Mouse (Mus musculus) E14TG2a.4 (cell line): ENCODE results near the gene Wnt3a.

Source experiments
- H3K27me3 ChIP-seq: 2 replicates; pipeline ENCODE4 v1.6.1; 2014; ENCODE audit warnings: low read length, control low read depth; ENCODE audit not compliant: insufficient read depth
- H3K36me3 ChIP-seq: 2 replicates; pipeline ENCODE4 v1.6.1; 2014; ENCODE audit warnings: low read length, control low read depth; ENCODE audit not compliant: insufficient read depth
- H3K4me1 ChIP-seq: replicated peaks from 2 replicates; pipeline ENCODE4 v1.6.1; 2014; ENCODE audit warnings: low read depth, low read length, control low read depth
- H3K4me3 ChIP-seq: replicated peaks from 2 replicates; pipeline ENCODE4 v1.5.1; 2014; ENCODE audit warnings: mild to moderate bottlenecking, low read length
- H3K9me3 ChIP-seq: 2 replicates; pipeline ENCODE4 v1.6.1; 2014; ENCODE audit warnings: low read length, control low read depth
- CTCF ChIP-seq: conservative IDR thresholded peaks from 2 replicates; pipeline ENCODE4 v1.5.1; 2014; ENCODE audit warnings: low read length
- NANOG ChIP-seq: IDR thresholded peaks from 2 replicates; pipeline ENCODE4 v1.6.1; 2014; ENCODE audit warnings: borderline replicate concordance, low read length, mixed read lengths
- POU5F1 ChIP-seq: IDR thresholded peaks from 2 replicates; pipeline ENCODE4 v1.6.1; 2014; ENCODE audit warnings: low read length, borderline replicate concordance

Gene Wnt3a

DNA sequence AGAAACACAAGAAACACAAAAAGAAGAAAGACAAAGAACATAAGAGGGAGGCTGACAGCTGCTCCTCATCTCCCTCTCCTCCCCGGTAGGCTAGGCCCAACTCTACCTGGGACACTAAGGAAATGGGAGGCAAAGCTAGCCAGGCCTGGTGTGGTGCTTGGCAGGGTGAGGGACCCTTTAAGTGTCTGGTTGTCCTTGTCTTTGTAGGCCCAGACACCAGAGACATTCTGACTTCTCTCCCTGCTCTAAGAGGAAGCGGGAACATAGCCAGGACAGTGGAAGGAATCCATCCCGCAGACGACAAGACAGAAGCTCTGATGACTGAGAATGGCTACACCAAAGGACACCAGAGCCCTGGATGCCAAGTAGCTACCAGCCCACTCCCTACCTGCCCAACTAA lies 80.5 kb downstream of the Wnt3a start:
- Histone ChIP-seq H3K4me3 (peak overlapping the region; percentile 94; the same call in 1 of the 2 replicates), H3K4me1 (peaks cover 55% of the 10 kb centered on the region), H3K27me3 (no peaks in the 10 kb centered on the region), H3K36me3 (peaks cover 84% of the 10 kb centered on the region), H3K9me3 (no peaks in the 10 kb centered on the region)
- TF ChIP-seq POU5F1 (no peak), CTCF (no peak), NANOG (no peak)

DNA sequence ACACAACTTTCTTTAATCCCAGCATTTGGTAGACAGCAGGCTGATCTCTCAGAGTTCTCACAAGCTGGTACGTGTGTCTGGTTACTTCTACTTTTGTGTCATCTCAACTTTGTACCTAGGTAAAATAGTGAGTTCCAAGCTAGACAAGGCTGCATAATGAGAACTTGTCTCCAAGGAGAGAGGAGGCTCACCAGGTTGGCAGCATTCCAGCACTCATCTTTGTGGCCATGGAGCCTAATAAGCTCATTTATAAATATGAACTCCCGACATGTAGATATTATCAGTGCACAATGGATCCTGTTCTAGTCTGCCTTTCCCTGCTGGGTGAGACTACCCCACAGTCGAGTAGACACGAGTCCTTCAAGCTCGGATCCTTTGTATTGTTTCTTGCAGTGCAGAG lies 81.0 kb downstream of the Wnt3a start:
- H3K9me3 ChIP-seq = no peaks in the 10 kb centered on the region

DNA sequence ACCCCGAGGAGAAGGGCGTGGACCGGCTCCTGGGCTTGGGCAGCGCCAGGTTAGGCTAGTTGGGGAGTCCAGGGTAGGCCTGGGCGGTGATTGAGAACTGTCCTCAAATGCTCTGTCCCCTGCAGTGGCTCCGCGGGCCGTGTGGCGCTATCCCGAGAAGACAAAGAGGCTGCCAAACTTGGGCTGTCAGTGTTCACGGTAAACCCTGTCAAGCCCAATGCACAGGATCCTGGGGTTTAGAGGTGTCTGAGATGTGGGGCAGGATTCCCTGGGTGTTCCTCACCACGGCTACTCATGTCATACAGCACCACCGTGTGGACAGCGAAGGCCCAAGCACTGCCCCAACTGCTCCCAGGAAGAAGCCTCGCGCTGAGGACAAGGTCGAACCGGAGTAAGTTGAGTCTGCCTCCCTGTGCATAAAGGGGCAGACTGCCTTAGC lies 81.5 kb downstream of the Wnt3a start:
- no peak for TF ChIP-seq POU5F1
- no peak for TF ChIP-seq NANOG
- TF ChIP-seq CTCF = peak; percentile 21; the same call in 1 of the 2 replicates
- Histone ChIP-seq H3K36me3 (peaks cover 84% of the 10 kb centered on the region), H3K4me3 (peak overlapping the region; percentile 94), H3K4me1 (peaks cover 52% of the 10 kb centered on the region), H3K27me3 (no peaks in the 10 kb centered on the region), H3K9me3 (no peaks in the 10 kb centered on the region)

More for the DNA sequence above, 81.0 kb downstream of the Wnt3a start:
- Histone ChIP-seq H3K27me3 (no peaks in the 10 kb centered on the region), H3K4me3 (peak overlapping the region; percentile 94), H3K36me3 (peaks cover 84% of the 10 kb centered on the region), H3K4me1 (peaks cover 52% of the 10 kb centered on the region)
- no peak for TF ChIP-seq CTCF
- no peak for TF ChIP-seq NANOG
- TF ChIP-seq POU5F1 = no peak

DNA sequence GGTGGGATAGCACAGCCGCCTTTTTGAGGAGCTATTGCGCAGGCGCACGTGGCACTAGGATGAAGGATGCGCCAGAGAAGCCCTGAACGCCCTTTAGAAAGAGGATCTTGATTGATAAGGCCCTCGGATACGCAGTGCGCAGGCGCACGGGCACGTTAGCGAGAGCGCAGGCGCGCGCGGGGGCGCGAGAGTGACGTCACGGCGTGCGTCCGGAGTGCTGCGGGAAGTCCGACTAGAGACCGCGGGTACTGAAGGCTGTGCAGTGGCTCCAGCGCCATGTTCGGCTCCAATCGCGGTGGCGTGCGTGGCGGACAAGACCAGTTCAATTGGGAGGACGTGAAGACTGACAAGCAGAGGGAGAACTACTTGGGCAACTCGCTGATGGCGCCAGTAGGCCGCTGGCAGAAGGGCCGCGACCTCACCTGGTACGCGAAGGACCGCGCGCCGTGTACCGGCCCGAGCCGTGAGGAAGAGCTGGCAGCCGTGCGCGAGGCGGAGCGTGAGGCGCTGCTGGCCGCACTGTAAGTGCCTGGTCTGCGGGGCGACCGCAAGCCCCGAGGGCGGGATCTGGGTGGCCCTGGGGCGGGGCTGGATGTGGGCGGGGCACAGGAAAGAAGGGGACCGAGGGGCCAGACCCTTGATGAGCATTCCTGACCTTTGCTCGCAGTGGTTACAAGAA lies 82.3 kb downstream of the Wnt3a start, which contains the start of gene 2310033P09Rik:
2310033P09Rik (plus strand) TSS at position 169 of the 679 bp plus-strand sequence.
- Histone ChIP-seq H3K4me1 (peaks cover 48% of the 10 kb centered on the region), H3K27me3 (no peaks in the 10 kb centered on the region), H3K9me3 (no peaks in the 10 kb centered on the region), H3K36me3 (peaks cover 80% of the 10 kb centered on the region), H3K4me3 (peak within 1 kb of the TSS; percentile 94)
- TF ChIP-seq NANOG (no peak), POU5F1 (no peak), CTCF (no peak)

DNA sequence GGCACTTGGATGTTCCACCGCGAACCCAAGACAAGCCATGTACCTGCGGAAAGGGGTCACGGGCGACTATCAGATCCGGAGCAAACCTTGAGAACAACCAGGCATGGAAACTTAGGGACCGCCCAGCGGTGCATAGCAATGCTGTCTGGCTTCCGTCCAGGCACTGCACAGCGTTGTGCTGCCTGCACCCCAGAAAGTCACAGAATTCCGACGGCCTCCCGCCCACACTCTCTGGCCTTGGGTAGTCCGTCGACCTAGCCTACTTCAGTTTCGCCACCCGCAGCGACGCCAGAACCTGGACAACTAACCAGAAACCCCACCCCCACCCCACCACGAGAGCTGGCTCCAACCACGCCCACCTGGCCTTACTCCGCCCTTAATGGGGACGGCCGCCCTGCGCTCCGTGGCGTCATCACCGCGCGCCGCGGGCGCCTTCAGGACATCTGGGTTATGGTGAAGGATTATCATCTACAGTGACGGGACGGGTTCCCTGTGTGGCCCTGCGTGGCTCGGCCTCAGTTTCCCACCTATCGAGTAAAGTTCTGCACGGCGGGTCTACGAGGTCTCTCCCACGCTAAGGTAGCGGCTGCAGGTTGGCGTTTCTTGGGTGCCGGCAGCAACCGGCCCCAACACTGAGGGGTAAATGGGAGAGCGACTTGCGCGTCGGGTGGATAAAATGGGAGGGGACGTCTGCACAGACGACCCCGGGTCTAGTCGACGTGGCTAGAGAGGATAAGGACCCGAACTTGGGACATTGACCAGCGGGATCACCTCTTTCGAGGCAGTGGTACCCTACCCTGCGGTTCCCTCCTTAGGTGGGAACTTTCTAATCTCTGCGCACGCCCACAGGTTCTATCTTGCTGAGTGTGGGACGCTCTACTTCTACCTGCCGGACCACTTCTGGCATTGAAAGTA lies 88.2 kb downstream of the Wnt3a start, which contains the start of gene Mrpl55:
Mrpl55 (plus strand) TSS at position 406 of the 915 bp plus-strand sequence.
- H3K36me3 ChIP-seq = peaks cover 36% of the 10 kb centered on the region
- H3K4me3 ChIP-seq = peak within 1 kb of the TSS; percentile 89
- no peaks in the 10 kb centered on the region for H3K9me3 ChIP-seq
- peaks cover 7% of the 10 kb centered on the region for H3K27me3 ChIP-seq
- no peak for TF ChIP-seq CTCF
- TF ChIP-seq NANOG = no peak
- TF ChIP-seq POU5F1 = no peak
- H3K4me1 ChIP-seq = peaks cover 17% of the 10 kb centered on the region

DNA sequence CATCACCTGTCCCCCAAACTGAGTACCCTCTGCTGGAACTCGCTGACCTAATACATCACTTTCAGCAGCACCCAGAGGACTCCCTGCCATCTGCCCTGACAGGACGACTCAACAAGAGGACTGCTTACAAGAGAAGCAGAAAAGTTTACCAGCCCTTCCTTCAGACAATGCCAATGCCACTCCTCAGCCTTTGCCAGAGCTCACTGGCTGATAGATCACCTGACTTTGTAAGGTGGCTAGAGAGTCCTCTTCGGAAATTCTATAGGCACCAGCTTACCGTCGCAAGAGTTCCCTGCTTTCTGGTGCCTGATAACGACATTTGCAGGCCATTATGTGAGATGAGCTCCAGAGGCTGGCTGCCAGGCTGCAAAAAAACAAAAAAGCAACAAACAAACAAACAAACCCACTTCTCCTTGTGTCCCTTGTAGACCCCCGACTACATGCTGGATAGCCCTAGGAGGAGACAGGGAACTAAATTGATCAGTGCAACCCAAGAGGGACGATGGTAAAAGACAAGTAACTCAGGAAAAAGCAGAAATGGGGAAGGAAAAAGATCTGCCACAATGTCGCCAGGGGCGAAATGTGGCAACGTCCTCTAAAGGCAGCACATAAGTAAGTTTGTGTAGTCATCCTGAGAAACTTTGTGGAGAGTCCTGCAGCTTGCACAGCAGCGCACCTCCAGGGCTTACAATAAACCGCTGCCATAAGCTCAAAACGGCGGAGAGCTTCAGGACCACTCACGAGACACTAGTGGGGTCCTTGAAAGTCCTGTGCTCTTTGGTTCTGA lies 89.1 kb downstream of the Wnt3a start:
- no peaks in the 10 kb centered on the region for H3K9me3 ChIP-seq
- peaks cover 7% of the 10 kb centered on the region for H3K27me3 ChIP-seq
- peaks cover 27% of the 10 kb centered on the region for H3K36me3 ChIP-seq
- H3K4me1 ChIP-seq = peaks cover 17% of the 10 kb centered on the region
- TF ChIP-seq CTCF = no peak
- no peak for TF ChIP-seq POU5F1
- TF ChIP-seq NANOG = no peak
- H3K4me3 ChIP-seq = peak overlapping the region; percentile 89
